Mouse (Mus musculus) forebrain, embryonic 14.5 days (tissue): ENCODE measurements at regions not wholly inside any gene's neighbourhood (a gene's known extent, or its start where the extent isn't known, plus 50 kb on each side); places are given as distances from the start of the nearest gene placed in this dataset.

Experiments
- ATAC-seq: fragments of 200-750 bp; cut with Nextera tagmentation; 2 replicates; pipeline ENCODE4 v1.8.0; 2017; ENCODE audit warnings: mild to moderate bottlenecking, moderate library complexity
- DNase-seq: peaks from one replicate; pipeline ENCODE4 v3.0.0-alpha.2; 2015; ENCODE audit warnings: low spot score
- H3K27ac ChIP-seq: fragments of 300-500 bp; sonication (generic); 2 replicates; pipeline ENCODE4 v1.5.1; 2014; ENCODE audit warnings: low read depth, mild to moderate bottlenecking, control low read depth, low read length, moderate library complexity
- H3K27me3 ChIP-seq: fragments of 300-500 bp; sonication (generic); replicated peaks from 2 replicates; pipeline ENCODE4 v1.6.1; 2014; ENCODE audit warnings: low read length, control low read depth, mixed read lengths; ENCODE audit not compliant: control insufficient read depth, insufficient read depth
- H3K36me3 ChIP-seq: fragments of 300-500 bp; sonication (generic); 2 replicates; pipeline ENCODE4 v1.6.1; 2014; ENCODE audit warnings: low read length, control low read depth; ENCODE audit not compliant: control insufficient read depth, insufficient read depth
- H3K4me1 ChIP-seq: fragments of 300-500 bp; sonication (generic); 2 replicates; pipeline ENCODE4 v1.6.1; 2014; ENCODE audit warnings: antibody characterized with exemption, low read length, control low read depth; ENCODE audit not compliant: control insufficient read depth, insufficient read depth
- H3K4me2 ChIP-seq: fragments of 300-500 bp; sonication (generic); 2 replicates; pipeline ENCODE4 v1.6.1; 2014; ENCODE audit warnings: mild to moderate bottlenecking, control low read depth, low read length
- H3K4me3 ChIP-seq: fragments of 300-500 bp; sonication (generic); 2 replicates; pipeline ENCODE4 v1.5.1; 2014; ENCODE audit warnings: low read depth, low read length, control low read depth
- H3K9ac ChIP-seq: fragments of 300-500 bp; sonication (generic); 2 replicates; pipeline ENCODE4 v1.6.1; 2014; ENCODE audit warnings: mild to moderate bottlenecking, low read length, control low read depth, moderate library complexity
- H3K9me3 ChIP-seq: fragments of 300-500 bp; sonication (generic); replicated peaks from 2 replicates; pipeline ENCODE4 v1.6.1; 2016; ENCODE audit warnings: low read length, control low read depth, mixed read lengths; ENCODE audit not compliant: control insufficient read depth
- whole genome bisulfite sequencing: fragments of 180-500 bp; shearing (Covaris S2); extraction: QIAGEN DNeasy Blood & Tissue Kit; methylation state at CpG from one replicate; pipeline ENCODE4 v1.1.7; 2014; 5-methylcytosine and 5-hydroxymethylcytosine counted together

- ATAC-seq = no peak
Measured at GRCm38 (mm10) chr3:56590071-56590470, 406.6 kb upstream of the Nbea start.

GRCm38 (mm10) chr3:56575422-56575821 is 391.9 kb upstream of the Nbea start:
- no peak for ATAC-seq
- Histone ChIP-seq H3K4me2 (no peak overlapping the region), H3K9ac (no peak overlapping the region), H3K36me3 (no peaks in the 10 kb centered on the region), H3K4me1 (no peaks in the 10 kb centered on the region), H3K27ac (no peak overlapping the region), H3K27me3 (no peaks in the 10 kb centered on the region), H3K9me3 (peaks cover 5% of the 10 kb centered on the region), H3K4me3 (no peak overlapping the region)
- 67% methylated on average over 5 of the region's 5 CpGs for WGBS
- DNase-seq = no peak

More at GRCm38 (mm10) chr3:56590071-56590470, 406.6 kb upstream of the Nbea start:
- Histone ChIP-seq H3K9ac (no peak overlapping the region), H3K4me1 (no peaks in the 10 kb centered on the region), H3K9me3 (no peaks in the 10 kb centered on the region), H3K4me3 (no peak overlapping the region), H3K27me3 (no peaks in the 10 kb centered on the region), H3K36me3 (no peaks in the 10 kb centered on the region), H3K27ac (no peak overlapping the region), H3K4me2 (no peak overlapping the region)
- peak; percentile 12 for DNase-seq
- 71% methylated on average over 6 of the region's 6 CpGs for WGBS

- H3K27ac ChIP-seq = no peak overlapping the region
- no peak overlapping the region for H3K4me2 ChIP-seq
- H3K4me3 ChIP-seq = no peak overlapping the region
- no peak overlapping the region for H3K9ac ChIP-seq
- ATAC-seq = no peak
- no peak for DNase-seq
- H3K9me3 ChIP-seq = no peaks in the 10 kb centered on the region
- H3K27me3 ChIP-seq = no peaks in the 10 kb centered on the region
- H3K36me3 ChIP-seq = no peaks in the 10 kb centered on the region
- H3K4me1 ChIP-seq = no peaks in the 10 kb centered on the region
- WGBS = 91% methylated on average over 2 of the region's 2 CpGs
Measured at GRCm38 (mm10) chr3:56536178-56536577, 352.7 kb upstream of the Nbea start.

GRCm38 (mm10) chr3:56504445-56504844 is 320.9 kb upstream of the Nbea start:
- no peaks in the 10 kb centered on the region for H3K4me1 ChIP-seq
- no peaks in the 10 kb centered on the region for H3K36me3 ChIP-seq
- H3K27me3 ChIP-seq = no peaks in the 10 kb centered on the region
- H3K9ac ChIP-seq = no peak overlapping the region
- WGBS = 89% methylated on average over 1 of the region's 1 CpGs
- H3K4me3 ChIP-seq = no peak overlapping the region
- H3K9me3 ChIP-seq = no peaks in the 10 kb centered on the region; the same call in 1 of the 2 replicates
- no peak overlapping the region for H3K27ac ChIP-seq
- ATAC-seq = no peak
- DNase-seq = no peak
- no peak overlapping the region for H3K4me2 ChIP-seq

GRCm38 (mm10) chr3:56499301-56499700 is 315.8 kb upstream of the Nbea start:
- no peaks in the 10 kb centered on the region for H3K9me3 ChIP-seq
- DNase-seq (peak; percentile 77), ATAC-seq (peak; percentile 79; the same call in 1 of the 2 replicates)
- no peaks in the 10 kb centered on the region for H3K27me3 ChIP-seq
- no peak overlapping the region for H3K9ac ChIP-seq
- H3K4me2 ChIP-seq = no peak overlapping the region
- H3K4me3 ChIP-seq = no peak overlapping the region
- WGBS = 42% methylated on average over 1 of the region's 1 CpGs
- H3K36me3 ChIP-seq = no peaks in the 10 kb centered on the region
- H3K27ac ChIP-seq = no peak overlapping the region
- no peaks in the 10 kb centered on the region for H3K4me1 ChIP-seq

GRCm38 (mm10) chr3:56493937-56494336 is 310.4 kb upstream of the Nbea start:
- Histone ChIP-seq H3K4me2 (no peak overlapping the region), H3K27me3 (no peaks in the 10 kb centered on the region), H3K36me3 (no peaks in the 10 kb centered on the region), H3K9ac (no peak overlapping the region), H3K4me3 (no peak overlapping the region), H3K4me1 (no peaks in the 10 kb centered on the region), H3K9me3 (no peaks in the 10 kb centered on the region), H3K27ac (no peak overlapping the region)
- ATAC-seq (peak; percentile 18; the same call in 1 of the 2 replicates), DNase-seq (peak; percentile 10)
- WGBS = 13% methylated on average over 1 of the region's 1 CpGs

- Histone ChIP-seq H3K27me3 (no peaks in the 10 kb centered on the region), H3K4me2 (no peak overlapping the region), H3K9me3 (no peaks in the 10 kb centered on the region), H3K4me3 (no peak overlapping the region), H3K36me3 (no peaks in the 10 kb centered on the region), H3K27ac (no peak overlapping the region), H3K9ac (no peak overlapping the region), H3K4me1 (0 out of 2 replicates have a peak, but pooled peaks cover 2% of the 10 kb centered on the region)
- DNase-seq (peak; percentile 14), ATAC-seq (no peak)
- 75% methylated on average over 5 of the region's 5 CpGs for WGBS
Measured at GRCm38 (mm10) chr3:56489154-56489553, 305.7 kb upstream of the Nbea start.

- WGBS = 62% methylated on average over 12 of the region's 12 CpGs
- Histone ChIP-seq H3K9ac (no peak overlapping the region), H3K4me3 (no peak overlapping the region), H3K36me3 (no peaks in the 10 kb centered on the region), H3K27me3 (no peaks in the 10 kb centered on the region), H3K27ac (no peak overlapping the region; the same call in 1 of the 2 replicates), H3K4me2 (no peak overlapping the region), H3K4me1 (0 out of 2 replicates have a peak, but pooled peaks cover 2% of the 10 kb centered on the region), H3K9me3 (no peaks in the 10 kb centered on the region)
- DNase-seq (peak; percentile 31), ATAC-seq (no peak; the same call in 1 of the 2 replicates)
Measured at GRCm38 (mm10) chr3:56485550-56486400, 302.3 kb upstream of the Nbea start.

- DNase-seq (no peak), ATAC-seq (no peak)
- H3K36me3 ChIP-seq = no peaks in the 10 kb centered on the region
- 0 out of 2 replicates have a peak, but pooled peaks cover 2% of the 10 kb centered on the region for H3K4me1 ChIP-seq
- H3K4me3 ChIP-seq = no peak overlapping the region
- H3K4me2 ChIP-seq = no peak overlapping the region
- H3K9ac ChIP-seq = no peak overlapping the region
- no peaks in the 10 kb centered on the region for H3K9me3 ChIP-seq
- WGBS = 81% methylated on average over 8 of the region's 8 CpGs
- no peak overlapping the region for H3K27ac ChIP-seq
- no peaks in the 10 kb centered on the region for H3K27me3 ChIP-seq
Measured at GRCm38 (mm10) chr3:56484096-56484495, 300.6 kb upstream of the Nbea start.
